Mouse (Mus musculus) lung, adult 18-20 months (tissue): ENCODE data around the gene Snx3.

ENCODE experiments used
- DNase-seq, 2 experiments: peaks; one replicate each; pipeline ENCODE4 v3.0.0; 2022; ENCODE audit warnings: mixed read lengths in 2 of 2

The Snx3 gene

GRCm38 (mm10) chr10:42511184-42512135, 9.6 kb downstream of the Snx3 start:
- no peak for DNase-seq

- DNase-seq, result no peak
Observed at GRCm38 (mm10) chr10:42514125-42514524, 12.3 kb downstream of the Snx3 start.

- DNase-seq, result no peak
Observed at GRCm38 (mm10) chr10:42518363-42518762, 16.5 kb downstream of the Snx3 start.

- DNase-seq, result no peak
Observed at GRCm38 (mm10) chr10:42521315-42521981, 19.6 kb downstream of the Snx3 start.

GRCm38 (mm10) chr10:42522912-42523311, 21.1 kb downstream of the Snx3 start:
- DNase-seq, result no peak

GRCm38 (mm10) chr10:42523556-42524162, 21.8 kb downstream of the Snx3 start:
- DNase-seq, result no peak

GRCm38 (mm10) chr10:42525682-42526081, 23.9 kb downstream of the Snx3 start:
- no peak for DNase-seq

GRCm38 (mm10) chr10:42533836-42534453, 32.1 kb downstream of the Snx3 start:
- no peak for DNase-seq

- DNase-seq, result no peak
Observed at GRCm38 (mm10) chr10:42537571-42538316, 35.9 kb downstream of the Snx3 start.

GRCm38 (mm10) chr10:42545707-42546503, 44.1 kb downstream of the Snx3 start:
- DNase-seq, result no peak

GRCm38 (mm10) chr10:42546507-42546906, 44.7 kb downstream of the Snx3 start:
- no peak for DNase-seq

- DNase-seq, result no peak
Observed at GRCm38 (mm10) chr10:42559581-42560200, 57.9 kb downstream of the Snx3 start.

GRCm38 (mm10) chr10:42562272-42562671, 60.4 kb downstream of the Snx3 start:
- peak in 1 of 2 experiments; percentile 17 for DNase-seq

GRCm38 (mm10) chr10:42572567-42572966, 70.7 kb downstream of the Snx3 start:
- no peak for DNase-seq

GRCm38 (mm10) chr10:42572971-42573370, 71.1 kb downstream of the Snx3 start:
- DNase-seq, result no peak

GRCm38 (mm10) chr10:42574639-42575038, 72.8 kb downstream of the Snx3 start:
- no peak for DNase-seq

GRCm38 (mm10) chr10:42577525-42578280, 75.9 kb downstream of the Snx3 start:
- DNase-seq, result no peak

GRCm38 (mm10) chr10:42578281-42578675, 76.4 kb downstream of the Snx3 start:
- DNase-seq, result no peak

- DNase-seq, result no peak
Observed at GRCm38 (mm10) chr10:42578698-42579474, 77.1 kb downstream of the Snx3 start.
